In the genomic region with DNA sequence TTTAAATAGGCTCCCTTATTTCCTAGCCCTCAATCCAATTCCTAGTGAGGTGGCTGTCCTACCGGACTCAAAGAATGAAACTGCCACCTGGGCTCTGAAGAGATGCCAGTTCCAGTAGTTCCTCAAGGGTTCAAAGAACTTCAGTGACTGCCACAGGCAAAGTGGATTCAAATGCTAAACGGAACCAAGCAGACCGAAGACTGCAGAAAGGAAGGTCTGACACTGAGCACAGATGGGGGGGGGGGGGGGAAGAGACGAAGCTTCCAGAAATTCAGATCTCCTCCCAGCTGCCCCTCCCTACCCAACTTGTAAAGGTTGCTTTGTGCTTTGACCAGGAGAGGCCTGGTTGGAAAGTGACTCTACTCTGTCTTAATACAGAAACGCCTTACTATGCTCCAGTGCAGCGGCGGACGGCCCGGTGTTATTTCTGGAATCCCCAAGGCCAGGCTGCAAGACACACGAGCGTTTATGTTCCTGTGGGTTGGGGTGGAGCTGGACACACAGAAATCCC, we compare ENCODE assay signal across 8 mouse cellular contexts. TPM values are rescaled to one million over a fixed set of nuclear protein-coding genes. Genes with fewer than 3 reads are reported as not detected.
A peak's percentile ranks its signal among the peaks of the same experiment; 100 is the strongest.
DNase-seq lines count a peak whose midpoint lies in the region; ATAC-seq lines count a peak whose summit lies in the region.

No protein-coding gene starts in this region.

- H3K4me3 ChIP-seq in forebrain, embryonic 11.5 days (ENCODE audit: low read depth, low read length) = peak overlapping the region; percentile 89
- peak overlapping the region; percentile 89 for H3K4me3 ChIP-seq in intestine, embryonic 16.5 days (ENCODE audit: low read length)
- peak overlapping the region; percentile 76 for H3K4me3 ChIP-seq in midbrain, embryonic 15.5 days

- H3K4me1 ChIP-seq in forebrain, embryonic 11.5 days (replicated peaks; ENCODE audit: control insufficient read depth, insufficient read depth, low read length) = no peaks in the 10 kb centered on the region
- H3K4me1 ChIP-seq in intestine, embryonic 16.5 days (ENCODE audit: control insufficient read depth, insufficient read depth, low read length) = peaks cover 20% of the 10 kb centered on the region
- peaks cover 27% of the 10 kb centered on the region for H3K4me1 ChIP-seq in midbrain, embryonic 15.5 days

- peaks cover 6% of the 10 kb centered on the region; the same call in 1 of the 2 replicates for H3K36me3 ChIP-seq in forebrain, embryonic 11.5 days (ENCODE audit: control insufficient read depth, insufficient read depth, low read length)
- peaks cover 2% of the 10 kb centered on the region; the same call in 1 of the 2 replicates for H3K36me3 ChIP-seq in intestine, embryonic 16.5 days (ENCODE audit: control insufficient read depth, insufficient read depth, low read length)
- peaks cover 8% of the 10 kb centered on the region for H3K36me3 ChIP-seq in midbrain, embryonic 15.5 days (replicated peaks)

- no peak for ATAC-seq in forebrain, embryonic 11.5 days (replicated peaks; ENCODE audit: low FRiP score)
- ATAC-seq in intestine, embryonic 16.5 days = no peak
- no peak for ATAC-seq in midbrain, embryonic 15.5 days (replicated peaks)

- DNase-seq in cerebellum, adult 11-12 months = peak; percentile 62
- no peak for DNase-seq in cerebellum, postnatal 4 days (ENCODE audit: low spot score in 2 of 2)
- DNase-seq in right cerebral cortex, postnatal 10 days (ENCODE audit: low spot score in 2 of 2) = peak; percentile 32 to 52
- no peak for DNase-seq in right cerebral cortex, postnatal 25 days
- DNase-seq in forebrain, embryonic 11.5 days (ENCODE audit: low spot score) = peak; percentile 57
- no peak for DNase-seq in gastrocnemius, adult 18-20 months (ENCODE audit: low spot score)

- H3K27me3 ChIP-seq in forebrain, embryonic 11.5 days (ENCODE audit: control insufficient read depth, insufficient read depth, low read length) = no peaks in the 10 kb centered on the region
- H3K27me3 ChIP-seq in intestine, embryonic 16.5 days (replicated peaks; ENCODE audit: control insufficient read depth, insufficient read depth, low read length) = no peaks in the 10 kb centered on the region
- no peaks in the 10 kb centered on the region for H3K27me3 ChIP-seq in midbrain, embryonic 15.5 days (replicated peaks)

- H3K9me3 ChIP-seq in forebrain, embryonic 11.5 days (ENCODE audit: control insufficient read depth, low read length) = no peaks in the 10 kb centered on the region
- H3K9me3 ChIP-seq in intestine, embryonic 16.5 days (ENCODE audit: control insufficient read depth, low read length) = no peaks in the 10 kb centered on the region
- H3K9me3 ChIP-seq in midbrain, embryonic 15.5 days = no peaks in the 10 kb centered on the region

- H3K27ac ChIP-seq in forebrain, embryonic 11.5 days (ENCODE audit: low read depth, low read length) = no peak overlapping the region
- peak overlapping the region; percentile 80 for H3K27ac ChIP-seq in intestine, embryonic 16.5 days (ENCODE audit: low read length)
- peak overlapping the region; percentile 99 for H3K27ac ChIP-seq in midbrain, embryonic 15.5 days

- peak overlapping the region; percentile 67 for H3K4me2 ChIP-seq in forebrain, embryonic 11.5 days (ENCODE audit: low read depth, low read length, severe bottlenecking)
- peak overlapping the region; percentile 57 for H3K4me2 ChIP-seq in intestine, embryonic 16.5 days (ENCODE audit: low read depth, low read length)
- peak overlapping the region; percentile 49 for H3K4me2 ChIP-seq in midbrain, embryonic 15.5 days

- peak overlapping the region; percentile 68 for H3K9ac ChIP-seq in forebrain, embryonic 11.5 days (ENCODE audit: low read length)
- H3K9ac ChIP-seq in intestine, embryonic 16.5 days (ENCODE audit: low read depth, low read length) = peak overlapping the region; percentile 66
- peak overlapping the region; percentile 74 for H3K9ac ChIP-seq in midbrain, embryonic 15.5 days

- 54% methylated on average over 10 of the region's 11 CpGs for WGBS in forebrain, embryonic 11.5 days
- WGBS in intestine, embryonic 16.5 days = 28% methylated on average over 11 of the region's 11 CpGs
- 27% methylated on average over 11 of the region's 11 CpGs for WGBS in midbrain, embryonic 15.5 days

RNA-seq across cellular contexts. Expression of gene Ywhaq, which starts 1.2 kb away (rescaled TPM):
- 1,096 and 1,151 TPM in 2 replicates for polyA plus RNA-seq in forebrain, embryonic 11.5 days (2014; fragmentation: Nextera tagmentation; extraction: Ambion mirVana)
- 497 and 562 TPM in 2 replicates for polyA plus RNA-seq in intestine, embryonic 16.5 days (2015; fragmentation: Nextera tagmentation; extraction: Ambion mirVana)
- polyA plus RNA-seq in midbrain, embryonic 15.5 days (2015; fragmentation: Nextera tagmentation; extraction: Ambion mirVana) = 1,072 and 1,086 TPM in 2 replicates
- total RNA-seq in gastrocnemius, adult 18-20 months (2021) = 10 to 100 TPM; 18.7 to 28.8 TPM

RNA-seq across cellular contexts. Expression of gene Adam17, which starts 45.2 kb away (rescaled TPM):
- polyA plus RNA-seq in forebrain, embryonic 11.5 days (2014; fragmentation: Nextera tagmentation; extraction: Ambion mirVana) = 36.4 and 36.6 TPM in 2 replicates
- polyA plus RNA-seq in intestine, embryonic 16.5 days (2015; fragmentation: Nextera tagmentation; extraction: Ambion mirVana) = 27.6 and 28.4 TPM in 2 replicates
- polyA plus RNA-seq in midbrain, embryonic 15.5 days (2015; fragmentation: Nextera tagmentation; extraction: Ambion mirVana) = 17.3 and 17.5 TPM in 2 replicates
- total RNA-seq in gastrocnemius, adult 18-20 months (2021) = 10 to 100 TPM; 17.1 to 18.7 TPM

Comparison
In these comparisons a context has a peak if more than half of its experiments do, and no peak if none do; other contexts are left out.
1. DNase-seq: peak in cerebellum, adult 11-12 months (single experiment), right cerebral cortex, postnatal 10 days (2 of 2) and forebrain, embryonic 11.5 days (single experiment); none in cerebellum, postnatal 4 days (0 of 2), right cerebral cortex, postnatal 25 days (single experiment) and gastrocnemius, adult 18-20 months (single experiment).
2. Peak in every context shown above with its lines, with median percentiles within 50 percentile points of each other: H3K4me2 ChIP-seq, H3K4me3 ChIP-seq and H3K9ac ChIP-seq.